Mouse (Mus musculus) embryo, embryonic 11 days (tissue): Measurements from ENCODE around the gene Rbpj.
"Not testable (repeated sequence)": the region's sequence is repeated elsewhere in the genome, so short reads cannot be mapped to it uniquely, and the experiment has no call there.

Source experiments
- DNase-seq: peaks from one replicate; pipeline ENCODE4 v3.0.0-alpha.2; 2015

Gene Rbpj

GRCm38 (mm10) chr5:53598510-53598909 lies 132.6 kb downstream of the Rbpj start:
- peak; percentile 46 for DNase-seq

DNA sequence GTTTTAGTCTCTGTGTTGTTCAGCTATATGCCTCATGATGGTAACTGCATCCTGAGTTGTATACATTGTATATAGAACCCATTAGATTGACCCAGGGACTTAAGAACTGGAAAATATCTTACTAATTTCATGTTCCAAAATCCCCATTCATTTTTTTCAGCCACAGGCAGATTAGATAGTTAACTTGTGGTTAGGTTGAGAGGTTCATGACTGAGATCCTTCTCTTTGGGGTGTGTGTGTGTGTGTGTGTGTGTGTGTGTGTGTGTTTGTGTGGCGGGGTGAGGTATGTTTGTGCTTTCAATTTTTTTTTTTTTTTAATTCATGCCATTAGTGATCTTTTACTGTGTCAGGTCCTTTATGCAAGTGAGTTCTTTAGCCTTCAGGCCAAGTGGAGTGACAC lies 133.2 kb downstream of the Rbpj start:
- no peak for DNase-seq

GRCm38 (mm10) chr5:53602194-53602593 lies 136.2 kb downstream of the Rbpj start:
- no peak for DNase-seq

DNA sequence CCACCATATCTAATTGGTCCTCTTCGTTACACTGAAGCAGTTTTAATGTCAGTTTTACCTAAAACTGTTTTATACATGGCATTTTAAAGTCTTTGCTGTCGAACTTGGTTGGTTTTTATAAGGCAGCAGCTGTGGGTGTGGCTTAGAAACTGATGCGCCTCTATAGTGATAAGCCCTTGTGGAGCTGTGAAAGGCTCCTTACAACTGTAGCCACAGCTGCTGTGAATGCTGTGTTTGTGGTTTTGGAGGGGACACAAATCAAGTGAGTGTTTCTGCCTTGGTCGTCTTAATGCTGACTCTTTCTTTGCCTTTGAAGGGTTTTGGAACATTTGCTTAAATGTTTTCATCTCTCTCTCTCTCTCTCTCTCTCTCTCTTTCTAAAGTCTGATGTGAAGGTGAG lies 139.5 kb downstream of the Rbpj start:
- no peak for DNase-seq

DNA sequence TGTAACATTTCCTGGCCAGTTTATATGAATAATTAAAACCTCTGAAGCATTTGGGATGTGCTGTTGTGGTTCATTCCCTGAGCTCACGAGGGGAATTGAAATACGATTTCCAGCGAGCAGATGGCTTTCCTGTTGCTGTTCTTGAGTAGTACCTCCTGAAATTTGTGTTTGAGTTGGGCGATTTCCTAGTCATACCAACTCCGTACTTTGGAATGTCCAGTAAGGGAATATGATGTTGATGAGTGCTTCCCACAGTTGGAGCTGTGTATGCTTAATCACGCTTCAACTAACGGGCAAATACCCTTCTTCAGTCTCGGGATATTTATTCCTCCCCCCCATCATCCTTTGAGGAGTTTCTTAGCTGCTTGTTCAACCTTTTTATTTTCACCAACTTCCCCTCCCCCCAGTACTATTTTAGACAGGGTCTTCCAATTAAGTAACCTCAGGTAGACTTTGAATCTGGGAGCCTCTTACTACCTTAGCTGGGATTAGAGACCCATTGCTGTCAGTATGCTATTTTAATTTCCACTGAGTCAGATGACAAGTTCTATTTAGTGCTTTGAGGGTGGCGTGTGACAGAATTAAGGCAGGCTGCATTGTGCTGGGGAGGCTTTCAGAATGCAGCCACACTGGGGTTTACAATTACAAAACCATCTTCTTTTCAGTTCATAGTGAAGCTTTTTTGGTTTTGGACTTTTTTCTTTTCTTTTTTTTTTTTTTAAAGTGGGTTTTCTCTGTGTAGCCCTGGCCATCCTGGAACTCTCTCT lies 141.5 kb downstream of the Rbpj start:
- DNase-seq, result no peak

GRCm38 (mm10) chr5:53618844-53619243 lies 152.9 kb downstream of the Rbpj start:
- no peak for DNase-seq

- no peak for DNase-seq
Observed at GRCm38 (mm10) chr5:53632026-53632425, 166.1 kb downstream of the Rbpj start.

- no peak for DNase-seq
Observed at GRCm38 (mm10) chr5:53636795-53637194, 170.8 kb downstream of the Rbpj start.

DNA sequence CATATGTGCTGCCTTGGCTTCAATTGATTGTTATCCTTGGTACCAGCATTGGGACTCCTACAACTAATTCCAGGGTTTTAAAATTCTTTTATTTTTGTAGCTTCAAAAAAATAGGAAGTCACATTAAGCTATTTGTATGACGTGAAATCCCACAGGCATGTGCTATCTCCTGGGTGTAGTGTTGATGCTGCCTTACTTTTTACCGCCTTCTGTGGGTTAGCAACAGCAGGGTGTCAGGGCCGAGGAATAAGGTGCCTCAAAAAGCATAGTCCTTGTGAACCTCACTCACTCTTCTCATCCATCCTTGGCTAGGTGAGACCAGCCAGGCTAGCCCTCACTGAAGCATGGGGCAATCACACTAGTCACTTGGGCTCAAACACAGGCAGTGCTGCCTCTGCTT lies 171.3 kb downstream of the Rbpj start:
- no peak for DNase-seq

DNA sequence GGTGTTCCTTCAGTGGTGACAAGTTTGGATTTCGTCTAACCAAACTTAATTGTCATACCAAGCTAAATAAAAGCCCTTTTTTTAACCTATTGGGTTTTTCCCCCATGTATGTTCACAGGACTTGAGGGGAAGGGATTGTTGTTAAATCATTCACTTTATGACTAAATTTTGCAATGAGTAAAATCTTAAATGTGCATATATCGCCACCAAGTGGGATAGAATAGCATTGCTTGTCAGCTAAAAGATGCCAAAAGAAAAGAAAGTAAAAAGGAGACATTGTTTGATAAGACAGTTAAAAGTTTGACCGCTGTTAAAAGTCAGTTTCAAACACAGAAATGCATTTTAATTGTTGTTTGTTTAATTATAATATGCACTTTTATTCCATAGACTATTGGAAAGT lies 172.7 kb downstream of the Rbpj start:
- peak; percentile 20 for DNase-seq

GRCm38 (mm10) chr5:53646669-53647068 lies 180.7 kb downstream of the Rbpj start:
- DNase-seq, result no peak

DNA sequence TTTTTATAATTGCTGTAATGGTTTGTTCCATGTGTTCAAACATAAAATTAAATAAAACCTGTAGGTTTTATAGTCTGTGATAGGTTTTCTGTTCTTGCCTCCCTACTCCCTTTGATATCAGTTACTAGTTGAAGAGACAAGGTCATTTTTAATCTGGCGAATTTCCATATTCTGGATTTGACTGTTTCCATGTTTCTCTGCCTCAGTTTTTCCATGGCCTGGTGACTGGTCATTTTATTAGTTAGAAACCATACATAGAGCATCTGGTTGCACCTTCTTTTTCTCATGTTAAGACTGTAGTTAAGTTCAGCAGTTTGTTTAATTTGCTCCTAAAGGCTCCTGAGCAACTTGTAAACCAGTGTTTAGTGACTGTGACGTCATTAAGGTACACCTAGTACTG lies 181.4 kb downstream of the Rbpj start:
- DNase-seq, result no peak

DNA sequence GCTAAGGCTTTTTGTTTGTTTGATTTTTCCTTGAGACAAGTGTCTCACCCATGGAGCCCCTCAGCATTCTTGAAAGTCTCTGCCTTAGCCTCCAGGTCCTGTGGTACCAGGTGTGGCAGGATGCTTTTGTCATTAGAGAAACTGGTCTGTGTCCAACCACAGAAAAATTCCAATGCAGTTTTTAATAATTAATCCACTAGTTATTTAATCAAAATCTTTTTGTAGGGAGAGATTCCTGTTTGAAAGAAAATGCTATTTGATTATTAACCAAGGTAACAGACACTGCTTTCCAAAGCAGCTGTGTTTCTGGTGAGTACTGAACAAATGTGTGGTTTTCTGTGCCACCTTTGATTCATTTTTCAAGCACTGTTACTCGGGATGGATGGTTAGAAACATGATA lies 190.6 kb downstream of the Rbpj start:
- DNase-seq, result no peak

DNA sequence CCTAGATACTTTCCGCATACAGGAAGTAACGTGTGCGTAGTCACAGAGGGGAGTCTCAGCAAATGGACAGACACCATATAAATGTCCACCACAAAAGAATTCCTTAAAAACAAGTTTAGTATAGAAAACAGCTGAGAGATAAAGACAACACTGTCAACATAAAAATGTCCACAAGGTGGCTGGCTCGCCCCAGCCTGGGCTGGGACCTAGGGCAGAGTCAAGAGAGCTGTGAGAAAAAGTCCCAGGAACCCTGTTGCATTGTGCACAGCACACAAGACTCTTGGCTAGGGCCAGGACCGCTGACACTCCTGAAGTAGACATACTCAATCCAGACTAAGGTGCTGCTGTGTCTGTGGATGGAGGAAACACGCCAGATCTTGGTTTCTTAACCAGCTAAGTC lies 192.0 kb downstream of the Rbpj start:
- DNase-seq, result peak; percentile 52

DNA sequence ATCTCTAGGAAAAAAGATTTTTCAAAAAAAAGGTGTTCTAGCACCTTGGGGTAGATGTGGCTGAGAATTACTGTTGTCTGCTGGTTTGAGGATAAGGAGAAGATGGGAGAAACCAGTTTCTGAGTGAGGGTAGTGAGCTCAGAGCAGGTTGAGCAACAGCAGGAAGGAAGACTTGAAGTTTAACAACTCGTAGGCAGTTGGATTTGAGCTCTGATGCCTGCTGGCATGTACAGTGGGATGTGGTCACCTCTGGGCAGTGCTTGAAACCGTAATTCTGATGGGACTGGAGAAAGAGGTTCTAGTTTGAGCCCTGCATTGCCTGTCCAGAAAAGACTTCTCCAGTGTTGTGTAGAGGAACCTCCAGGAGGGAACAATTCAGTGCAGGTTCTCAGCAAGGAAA lies 195.6 kb downstream of the Rbpj start:
- no peak for DNase-seq

- no peak for DNase-seq
Observed at GRCm38 (mm10) chr5:53662413-53662812, 196.5 kb downstream of the Rbpj start.

DNA sequence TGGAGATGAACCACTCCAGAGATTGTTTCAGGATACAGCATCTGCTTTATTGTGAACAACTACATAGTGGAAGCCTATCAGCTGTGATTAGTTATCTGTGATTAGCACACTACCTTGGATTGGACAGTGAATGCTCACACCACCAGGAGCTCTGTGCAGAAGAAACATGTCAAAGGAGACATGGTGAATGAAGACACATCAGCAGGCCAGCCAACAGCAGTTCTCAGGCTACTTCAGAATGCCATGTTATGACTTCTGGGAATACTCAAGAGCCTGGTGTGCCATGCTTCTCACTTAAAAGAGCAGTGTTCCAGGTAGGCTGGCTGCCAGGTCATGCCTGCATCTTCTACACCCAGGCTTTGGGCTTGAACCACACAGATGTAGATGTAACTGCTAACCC lies 197.7 kb downstream of the Rbpj start:
- DNase-seq, result no peak

GRCm38 (mm10) chr5:53668021-53668420 lies 202.1 kb downstream of the Rbpj start:
- DNase-seq, result no peak

GRCm38 (mm10) chr5:53670321-53670938 lies 204.5 kb downstream of the Rbpj start:
- DNase-seq, result no peak

- no peak for DNase-seq
Observed at GRCm38 (mm10) chr5:53671507-53671906, 205.6 kb downstream of the Rbpj start.

GRCm38 (mm10) chr5:53672352-53672751 lies 206.4 kb downstream of the Rbpj start:
- peak; percentile 88 for DNase-seq

DNA sequence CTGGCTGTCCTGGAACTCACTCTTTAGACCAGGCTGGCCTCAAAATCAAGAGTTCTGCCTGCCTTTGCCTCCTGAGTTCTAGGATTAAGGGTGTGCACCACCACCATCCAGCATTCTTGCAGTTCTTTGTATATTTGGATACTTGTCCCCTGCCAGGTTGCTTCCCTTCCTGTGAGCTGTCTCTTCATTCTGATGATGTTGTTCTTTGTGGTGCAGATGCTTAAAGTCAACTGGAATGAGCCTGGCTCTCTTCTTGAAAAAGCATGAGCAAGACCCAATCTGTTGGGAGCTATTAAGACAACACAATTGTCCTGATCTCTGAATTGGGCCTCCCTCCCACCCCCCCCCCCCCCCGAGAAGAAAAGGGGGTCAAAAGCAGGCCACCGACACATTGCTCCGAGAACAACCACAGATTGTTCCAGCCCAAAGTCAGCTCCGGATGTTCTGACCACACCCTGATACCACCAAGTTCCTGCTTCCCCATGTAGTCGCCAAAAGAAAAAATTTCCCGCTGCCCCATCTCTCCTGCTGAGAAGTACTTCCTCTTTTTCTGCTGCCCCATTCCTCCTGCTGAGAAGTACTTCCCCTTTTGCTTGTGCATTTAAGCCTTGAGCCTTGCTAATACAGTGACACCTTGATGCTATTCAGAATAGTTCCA lies 207.7 kb downstream of the Rbpj start:
- not testable (repeated sequence) for DNase-seq

- DNase-seq, result no peak
Observed at GRCm38 (mm10) chr5:53676671-53677070, 210.7 kb downstream of the Rbpj start.
